Mouse (Mus musculus): ENCODE data around the gene Art4.
A peak's percentile ranks its signal among the peaks of the same experiment; 100 is the strongest.

Gene Art4

GRCm38 (mm10) chr6:136827116-136827515, 30.4 kb downstream of the Art4 start:
- no peak for DNase-seq (ENCODE audit: low read depth)

GRCm38 (mm10) chr6:136824987-136825386, 32.5 kb downstream of the Art4 start:
- no peak for DNase-seq (ENCODE audit: low read depth)

GRCm38 (mm10) chr6:136821086-136821485, 36.4 kb downstream of the Art4 start:
- no peak for DNase-seq (ENCODE audit: low read depth)

GRCm38 (mm10) chr6:136820381-136820780, 37.2 kb downstream of the Art4 start:
- DNase-seq (ENCODE audit: low read depth), result no peak

GRCm38 (mm10) chr6:136817549-136817948, 40.0 kb downstream of the Art4 start:
- no peak for DNase-seq (ENCODE audit: low read depth)

- DNase-seq (ENCODE audit: low read depth), result no peak
Observed at GRCm38 (mm10) chr6:136816826-136817225, 40.7 kb downstream of the Art4 start.

GRCm38 (mm10) chr6:136815381-136815780, 42.2 kb downstream of the Art4 start:
- no peak for DNase-seq (ENCODE audit: low read depth)

- DNase-seq (ENCODE audit: low read depth), result no peak
Observed at GRCm38 (mm10) chr6:136813117-136813516, 44.4 kb downstream of the Art4 start.

- DNase-seq (ENCODE audit: low read depth), result no peak
Observed at GRCm38 (mm10) chr6:136811196-136811595, 46.3 kb downstream of the Art4 start.

GRCm38 (mm10) chr6:136809673-136810072, 47.9 kb downstream of the Art4 start:
- DNase-seq (ENCODE audit: low read depth), result no peak

- peak; percentile 63 for DNase-seq (ENCODE audit: low read depth)
Observed at GRCm38 (mm10) chr6:136809077-136809476, 48.5 kb downstream of the Art4 start.

GRCm38 (mm10) chr6:136808631-136809046, 48.9 kb downstream of the Art4 start:
- DNase-seq (ENCODE audit: low read depth), result no peak

- DNase-seq (ENCODE audit: low read depth), result peak; percentile 92
Observed at GRCm38 (mm10) chr6:136808014-136808417, 49.5 kb downstream of the Art4 start, which contains the start of gene H2afj. Gene H2afj (plus strand): TSS chr6:136808244.

- DNase-seq (ENCODE audit: low read depth), result no peak
Observed at GRCm38 (mm10) chr6:136807395-136808013, 50.0 kb downstream of the Art4 start.

GRCm38 (mm10) chr6:136806819-136807218, 50.7 kb downstream of the Art4 start:
- no peak for DNase-seq (ENCODE audit: low read depth)

GRCm38 (mm10) chr6:136805409-136805775, 52.1 kb downstream of the Art4 start:
- no peak for DNase-seq (ENCODE audit: low read depth)

- peak; percentile 60 for DNase-seq (ENCODE audit: low read depth)
Observed at GRCm38 (mm10) chr6:136804705-136805408, 52.7 kb downstream of the Art4 start.

GRCm38 (mm10) chr6:136803739-136804633, 53.5 kb downstream of the Art4 start, which contains the start of gene Hist4h4:
Gene Hist4h4 (minus strand): TSS chr6:136804415.
- peak; percentile 99 for DNase-seq (ENCODE audit: low read depth)

GRCm38 (mm10) chr6:136803093-136803738, 54.3 kb downstream of the Art4 start:
- DNase-seq (ENCODE audit: low read depth), result peak; percentile 46

- DNase-seq (ENCODE audit: low read depth), result no peak
Observed at GRCm38 (mm10) chr6:136801274-136801673, 56.3 kb downstream of the Art4 start.

GRCm38 (mm10) chr6:136800710-136801109, 56.8 kb downstream of the Art4 start:
- DNase-seq (ENCODE audit: low read depth), result no peak
